Mouse (Mus musculus): ENCODE results near the gene Derl3. TPM values are rescaled to one million over a fixed set of nuclear protein-coding genes. Genes with fewer than 3 reads are reported as not detected.

Gene Derl3
- polyA plus RNA-seq, 1 experiment from 2014 or later, result 2.9 TPM

DNA sequence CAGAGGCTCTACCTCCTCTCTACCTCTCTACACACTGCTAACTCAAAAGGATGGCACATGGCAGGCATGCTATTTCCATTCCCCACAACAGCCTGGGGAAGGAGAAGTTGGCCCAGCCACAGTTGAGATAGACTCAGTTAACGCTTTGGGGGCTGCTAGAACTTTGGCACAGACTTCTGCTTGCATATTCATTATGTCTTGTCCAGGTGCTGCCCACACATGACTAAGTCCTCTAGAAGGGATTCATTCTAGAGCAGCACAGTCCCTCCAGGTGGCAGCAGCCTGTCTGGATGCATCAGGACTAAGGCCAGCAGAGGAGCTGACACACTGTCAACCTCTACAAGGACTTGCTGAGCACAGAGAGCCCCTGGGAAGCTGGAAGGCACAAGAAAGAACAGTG is 3.0 kb downstream of the Derl3 start:
- ATAC-seq (ENCODE audit: low read depth), result no peak
- no peak overlapping the region for H3K4me3 ChIP-seq
- H3K27ac ChIP-seq (replicated peaks), result no peak overlapping the region
- H3K36me3 ChIP-seq, result peaks cover 75% of the 10 kb centered on the region
- 100% methylated on average over 1 of the region's 1 CpGs for WGBS
- H3K9me3 ChIP-seq, result no peaks in the 10 kb centered on the region
- peaks cover 23% of the 10 kb centered on the region for H3K4me1 ChIP-seq (replicated peaks)
- H3K9ac ChIP-seq, result no peak overlapping the region
- no peak overlapping the region for H3K4me2 ChIP-seq
- no peaks in the 10 kb centered on the region for H3K27me3 ChIP-seq

- H3K36me3 ChIP-seq, result peaks cover 87% of the 10 kb centered on the region
- H3K4me3 ChIP-seq, result no peak overlapping the region
- 35% methylated on average over 6 of the region's 6 CpGs for WGBS
- no peaks in the 10 kb centered on the region for H3K9me3 ChIP-seq
- H3K27ac ChIP-seq (replicated peaks), result peak overlapping the region; percentile 46; the same call in 1 of the 2 replicates
- peaks cover 23% of the 10 kb centered on the region for H3K4me1 ChIP-seq (replicated peaks)
- no peak overlapping the region for H3K4me2 ChIP-seq
- H3K27me3 ChIP-seq, result no peaks in the 10 kb centered on the region
- 0 out of 2 replicates have a peak overlapping the region, but pooled peaks have one; percentile 8 for H3K9ac ChIP-seq
- no peak for ATAC-seq (ENCODE audit: low read depth)
These were observed 4.2 kb downstream of the Derl3 start for GRCm38 (mm10) chr10:75897373-75897772.

DNA sequence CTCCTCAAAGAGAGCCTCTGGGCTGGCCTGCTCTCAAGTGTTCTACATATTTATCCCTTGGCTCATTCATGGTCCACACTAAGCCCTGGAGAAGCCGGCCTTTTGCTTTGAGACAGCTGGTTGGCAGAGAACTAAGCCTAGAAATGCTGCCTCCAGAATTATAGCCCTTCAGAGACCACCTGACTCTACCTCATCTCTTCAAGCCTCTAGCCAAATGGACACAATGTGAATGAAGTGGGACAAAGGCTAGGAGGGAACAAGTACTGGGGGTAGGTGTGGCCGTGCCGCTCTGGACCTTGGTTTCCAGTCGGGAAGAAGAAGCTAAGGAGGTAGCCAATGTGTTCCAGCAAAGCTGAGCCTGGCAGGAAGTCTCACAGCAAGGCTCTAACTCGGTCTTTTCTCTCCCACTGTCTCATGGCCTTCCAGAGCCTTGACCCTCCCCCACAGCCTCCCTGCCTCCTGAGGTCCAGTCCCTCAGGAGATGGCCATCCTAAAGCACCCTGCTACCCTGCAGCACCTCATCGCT is 4.9 kb downstream of the Derl3 start:
- no peak for ATAC-seq (ENCODE audit: low read depth)
- H3K36me3 ChIP-seq, result peaks cover 94% of the 10 kb centered on the region
- no peaks in the 10 kb centered on the region for H3K9me3 ChIP-seq
- no peak overlapping the region for H3K4me3 ChIP-seq
- H3K9ac ChIP-seq, result no peak overlapping the region
- 80% methylated on average over 6 of the region's 6 CpGs for WGBS
- no peak overlapping the region for H3K4me2 ChIP-seq
- H3K27ac ChIP-seq (replicated peaks), result peak overlapping the region; percentile 46; the same call in 1 of the 2 replicates
- peaks cover 23% of the 10 kb centered on the region for H3K4me1 ChIP-seq (replicated peaks)
- no peaks in the 10 kb centered on the region for H3K27me3 ChIP-seq

GRCm38 (mm10) chr10:75898846-75899245 is 5.6 kb downstream of the Derl3 start:
- H3K9ac ChIP-seq, result no peak overlapping the region
- H3K4me3 ChIP-seq, result no peak overlapping the region
- no peaks in the 10 kb centered on the region for H3K27me3 ChIP-seq
- peak overlapping the region; percentile 46; the same call in 1 of the 2 replicates for H3K27ac ChIP-seq (replicated peaks)
- H3K36me3 ChIP-seq, result peaks cover 98% of the 10 kb centered on the region
- no peak for ATAC-seq (ENCODE audit: low read depth)
- WGBS, result 80% methylated on average over 3 of the region's 3 CpGs
- H3K4me2 ChIP-seq, result no peak overlapping the region
- H3K9me3 ChIP-seq, result no peaks in the 10 kb centered on the region
- peaks cover 17% of the 10 kb centered on the region for H3K4me1 ChIP-seq (replicated peaks)

DNA sequence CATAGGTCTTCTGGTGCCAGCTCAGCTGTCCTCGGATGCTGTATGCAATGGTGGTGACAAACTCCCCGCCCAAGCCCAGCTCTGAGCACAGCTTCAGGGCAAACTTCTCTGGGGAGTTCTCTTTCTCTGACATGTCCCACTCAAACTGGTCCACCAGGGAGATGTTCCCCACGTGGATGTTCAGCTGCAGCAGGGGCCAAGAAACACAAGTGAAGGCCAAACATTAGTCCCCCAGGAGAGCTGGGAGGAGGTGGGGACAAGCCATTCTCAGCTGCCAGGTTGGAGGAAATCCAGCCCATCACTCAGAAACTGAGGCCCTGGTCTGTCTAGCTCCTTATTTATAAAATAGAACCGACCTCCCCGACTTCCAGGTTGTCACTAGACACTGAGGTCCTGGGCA is 11.2 kb downstream of the Derl3 start:
- H3K27me3 ChIP-seq, result no peaks in the 10 kb centered on the region
- no peak overlapping the region for H3K9ac ChIP-seq
- WGBS, result 83% methylated on average over 5 of the region's 5 CpGs
- no peak overlapping the region for H3K27ac ChIP-seq (replicated peaks)
- H3K4me3 ChIP-seq, result no peak overlapping the region
- no peak for ATAC-seq (ENCODE audit: low read depth)
- no peaks in the 10 kb centered on the region for H3K4me1 ChIP-seq (replicated peaks)
- H3K4me2 ChIP-seq, result no peak overlapping the region
- H3K36me3 ChIP-seq, result peaks cover 94% of the 10 kb centered on the region
- H3K9me3 ChIP-seq, result no peaks in the 10 kb centered on the region

- no peak overlapping the region for H3K9ac ChIP-seq
- no peak overlapping the region for H3K4me2 ChIP-seq
- no peaks in the 10 kb centered on the region for H3K4me1 ChIP-seq (replicated peaks)
- no peak for ATAC-seq (ENCODE audit: low read depth)
- H3K27me3 ChIP-seq, result no peaks in the 10 kb centered on the region
- H3K9me3 ChIP-seq, result no peaks in the 10 kb centered on the region
- WGBS, result 94% methylated on average over 4 of the region's 4 CpGs
- H3K27ac ChIP-seq (replicated peaks), result no peak overlapping the region
- H3K4me3 ChIP-seq, result no peak overlapping the region
- H3K36me3 ChIP-seq, result peaks cover 93% of the 10 kb centered on the region
These were observed 13.7 kb downstream of the Derl3 start for GRCm38 (mm10) chr10:75906882-75907281.

DNA sequence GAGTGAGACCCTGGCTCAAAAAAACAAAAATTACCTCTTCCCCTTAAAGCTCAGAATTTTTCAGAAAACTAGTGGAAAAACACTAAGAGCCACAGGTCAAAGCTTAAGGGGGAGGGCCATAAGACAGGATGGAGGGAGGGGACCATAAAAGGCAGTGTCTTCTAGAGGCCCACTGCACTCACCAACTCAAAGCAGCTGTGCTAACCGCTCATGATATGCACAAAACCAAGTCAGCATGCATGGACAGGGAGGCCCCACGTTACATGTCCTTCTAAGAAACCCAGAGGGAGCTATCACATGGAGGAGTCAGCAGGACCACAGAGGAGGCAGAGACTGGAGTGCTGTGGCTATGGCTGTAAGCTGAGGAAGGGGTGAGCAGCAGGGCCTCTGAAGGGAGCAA is 17.5 kb downstream of the Derl3 start:
- no peak overlapping the region for H3K9ac ChIP-seq
- H3K9me3 ChIP-seq, result no peaks in the 10 kb centered on the region
- no peaks in the 10 kb centered on the region for H3K4me1 ChIP-seq (replicated peaks)
- H3K27ac ChIP-seq (replicated peaks), result no peak overlapping the region
- no peak for ATAC-seq (ENCODE audit: low read depth)
- no peak overlapping the region for H3K4me3 ChIP-seq
- no peaks in the 10 kb centered on the region for H3K27me3 ChIP-seq
- H3K4me2 ChIP-seq, result no peak overlapping the region
- WGBS, result 88% methylated on average over 2 of the region's 2 CpGs
- H3K36me3 ChIP-seq, result peaks cover 87% of the 10 kb centered on the region

- Histone ChIP-seq H3K36me3 (peaks cover 81% of the 10 kb centered on the region), H3K4me2 (no peak overlapping the region), H3K4me3 (no peak overlapping the region), H3K4me1 (replicated peaks) (peaks cover 14% of the 10 kb centered on the region), H3K27ac (replicated peaks) (no peak overlapping the region), H3K9me3 (no peaks in the 10 kb centered on the region), H3K27me3 (no peaks in the 10 kb centered on the region), H3K9ac (no peak overlapping the region)
- ATAC-seq (ENCODE audit: low read depth), result no peak
- WGBS, result 71% methylated on average over 6 of the region's 6 CpGs
These were observed 19.9 kb downstream of the Derl3 start for GRCm38 (mm10) chr10:75913013-75913589.

DNA sequence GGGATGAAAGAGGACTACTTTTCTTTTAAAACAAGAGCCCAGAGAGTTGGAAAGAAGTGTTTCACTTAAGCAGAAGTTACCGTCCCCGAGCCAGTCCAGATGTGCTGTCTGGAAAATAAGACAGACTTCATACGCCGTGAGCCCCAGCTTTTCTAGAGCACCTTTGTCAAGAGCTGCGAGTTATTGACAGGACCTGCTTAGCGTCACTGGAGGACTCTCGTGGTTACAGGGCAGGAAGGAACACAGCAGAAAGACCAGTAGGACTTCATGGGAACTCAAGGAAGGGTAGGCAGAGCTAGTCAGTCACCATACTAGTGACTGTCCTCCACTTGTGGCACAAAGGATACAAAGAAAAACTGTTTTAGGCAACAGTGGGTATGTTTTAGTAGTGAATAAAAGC is 22.3 kb downstream of the Derl3 start:
- Histone ChIP-seq H3K9ac (no peak overlapping the region), H3K4me2 (no peak overlapping the region), H3K4me3 (no peak overlapping the region), H3K36me3 (peaks cover 62% of the 10 kb centered on the region), H3K4me1 (replicated peaks) (peaks cover 38% of the 10 kb centered on the region), H3K9me3 (no peaks in the 10 kb centered on the region), H3K27ac (replicated peaks) (no peak overlapping the region), H3K27me3 (no peaks in the 10 kb centered on the region)
- no peak for ATAC-seq (ENCODE audit: low read depth)
- 89% methylated on average over 7 of the region's 7 CpGs for WGBS

DNA sequence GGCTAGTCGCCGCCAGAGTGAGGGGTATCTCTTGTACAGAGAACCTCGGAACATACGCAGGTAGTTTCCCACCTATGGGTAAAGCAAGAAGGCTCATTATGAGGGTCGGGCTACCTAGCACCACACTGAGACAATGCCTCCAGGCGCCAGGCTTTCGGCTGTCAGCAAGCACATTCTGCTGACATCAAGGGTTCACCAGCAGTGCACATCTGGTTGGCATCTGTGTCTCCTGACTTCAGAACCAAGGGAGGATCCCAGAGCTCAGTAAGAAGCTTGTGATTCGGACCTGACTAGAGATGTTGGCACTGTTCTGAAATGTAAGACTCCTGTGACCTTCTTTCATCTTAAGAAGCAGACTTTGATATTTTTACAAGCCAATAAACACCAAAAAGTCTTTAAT is 23.6 kb downstream of the Derl3 start:
- Histone ChIP-seq H3K27ac (replicated peaks) (no peak overlapping the region), H3K36me3 (peaks cover 50% of the 10 kb centered on the region)
- ATAC-seq (ENCODE audit: low read depth), result no peak

GRCm38 (mm10) chr10:75919026-75919425 is 25.8 kb downstream of the Derl3 start:
- Histone ChIP-seq H3K36me3 (peaks cover 32% of the 10 kb centered on the region), H3K4me2 (peak overlapping the region; percentile 89), H3K4me3 (no peak overlapping the region; the same call in 1 of the 2 replicates), H3K9me3 (no peaks in the 10 kb centered on the region), H3K4me1 (replicated peaks) (peaks cover 56% of the 10 kb centered on the region), H3K27ac (replicated peaks) (0 out of 2 replicates have a peak overlapping the region, but pooled peaks have one; percentile 18), H3K9ac (peak overlapping the region; percentile 38; the same call in 1 of the 2 replicates), H3K27me3 (no peaks in the 10 kb centered on the region)
- WGBS, result 84% methylated on average over 5 of the region's 5 CpGs
- ATAC-seq (ENCODE audit: low read depth), result no peak

More for the DNA sequence above, 23.6 kb downstream of the Derl3 start:
- H3K4me3 ChIP-seq, result no peak overlapping the region
- H3K9ac ChIP-seq, result no peak overlapping the region
- WGBS, result 80% methylated on average over 8 of the region's 8 CpGs
- no peak overlapping the region for H3K4me2 ChIP-seq
- peaks cover 41% of the 10 kb centered on the region for H3K4me1 ChIP-seq (replicated peaks)
- H3K27me3 ChIP-seq, result no peaks in the 10 kb centered on the region
- no peaks in the 10 kb centered on the region for H3K9me3 ChIP-seq

GRCm38 (mm10) chr10:75921026-75921725 is 28.0 kb downstream of the Derl3 start, which contains the start of gene Smarcb1:
Gene Smarcb1, minus strand, starts transcription at chr10:75921617.
- Histone ChIP-seq H3K4me1 (replicated peaks) (peaks cover 56% of the 10 kb centered on the region), H3K4me2 (peak within 1 kb of the TSS; percentile 89), H3K27me3 (no peaks in the 10 kb centered on the region), H3K4me3 (peak within 1 kb of the TSS; percentile 89), H3K27ac (replicated peaks) (peak within 1 kb of the TSS; percentile 99), H3K9ac (peak within 1 kb of the TSS; percentile 98), H3K9me3 (no peaks in the 10 kb centered on the region), H3K36me3 (peaks cover 24% of the 10 kb centered on the region)
- WGBS, result under 1% methylated on average over 76 of the region's 76 CpGs
- ATAC-seq (ENCODE audit: low read depth), result peak; percentile 92

All from neural tube, embryonic 13.5 days (tissue).